Mouse (Mus musculus) megakaryocyte, adult 5-6 weeks (primary cell): ENCODE measurements around the gene Gm17268. TPM values are rescaled to one million over a fixed set of nuclear protein-coding genes. Genes with fewer than 3 reads are reported as not detected.

Experiments used
- ATAC-seq: 2 replicates; pipeline ENCODE4 v1.8.0; 2016; ENCODE audit warnings: mild to moderate bottlenecking, inconsistent platforms; ENCODE audit not compliant: poor library complexity, severe bottlenecking
- total RNA-seq, 2 experiments: library from RNA; stranded (forward) in 1 of 2; stranded (reverse) in 1 of 2; fragments of 153-499, 151-499 nt in 1 of 2; fragments of 221-1000, 200-1000 nt in 1 of 2; gene quantifications; 2 replicates each; pipeline versions ENCODE4 v1.2.3 to v1.2.4; 2015 to 2017

Gene Gm17268
- total RNA-seq (2015) = not detected in 2 replicates
- total RNA-seq (2017) = not detected in 2 replicates

DNA sequence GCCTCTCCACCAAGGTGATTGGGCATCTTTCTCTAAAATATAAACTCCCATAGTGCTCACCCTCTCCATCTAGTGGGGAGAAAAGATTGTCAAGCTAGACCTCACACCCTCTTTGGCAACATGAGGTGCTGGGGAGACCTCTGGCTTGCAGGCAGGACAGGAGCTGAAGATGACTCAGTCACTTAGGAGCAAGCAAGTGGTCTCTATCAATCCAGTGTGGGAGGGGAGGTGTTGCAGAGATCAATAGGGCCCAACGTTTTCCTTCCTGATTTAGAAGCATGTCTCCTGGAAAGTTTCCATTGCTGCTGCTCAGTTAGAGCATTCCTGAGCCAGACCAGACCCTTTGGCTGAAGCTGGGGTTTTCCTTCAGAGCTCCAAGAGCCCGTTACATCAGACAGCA lies at the start of gene Gm17268:
Gene Gm17268 (minus strand): TSS at position 28 of the 400 bp plus-strand sequence.
- ATAC-seq = no peak

DNA sequence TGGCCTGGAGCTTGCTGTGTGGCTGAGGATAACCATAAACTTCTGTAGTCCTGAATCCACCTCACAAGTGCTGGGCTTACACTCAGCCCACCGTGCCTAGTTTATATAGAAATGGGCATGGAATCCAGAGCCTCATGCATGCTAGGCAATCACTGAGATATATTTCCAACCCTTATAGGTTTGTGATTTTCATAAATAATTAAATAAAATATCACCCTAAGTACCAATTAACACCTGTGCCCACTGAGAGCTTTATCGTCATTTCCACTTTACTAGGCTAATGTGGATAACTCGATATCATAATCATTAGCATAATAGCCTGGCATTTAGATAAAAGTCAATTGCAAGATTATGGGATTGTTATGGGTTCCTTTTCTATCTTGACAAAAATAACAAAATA lies 46.0 kb upstream of the Gm17268 start:
- ATAC-seq = no peak

DNA sequence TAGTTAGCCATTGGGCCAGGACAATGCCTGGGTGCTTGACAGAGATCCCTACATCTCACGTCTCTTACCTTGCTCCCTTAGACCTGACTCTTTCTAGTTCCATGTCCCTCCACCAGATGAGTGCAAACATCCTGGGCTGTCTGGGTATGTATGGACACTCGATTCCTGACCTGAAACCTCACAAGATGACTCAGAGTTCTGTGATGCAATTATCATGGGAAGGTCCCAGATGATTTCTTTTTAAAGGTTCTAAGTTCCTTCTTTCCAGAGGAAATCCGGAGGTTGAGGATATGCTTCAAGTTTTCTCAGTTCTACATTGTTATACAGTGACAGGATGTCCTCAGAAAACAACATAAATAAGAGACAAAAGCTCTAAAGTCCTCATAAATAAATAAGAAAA lies 42.5 kb upstream of the Gm17268 start:
- no peak for ATAC-seq

DNA sequence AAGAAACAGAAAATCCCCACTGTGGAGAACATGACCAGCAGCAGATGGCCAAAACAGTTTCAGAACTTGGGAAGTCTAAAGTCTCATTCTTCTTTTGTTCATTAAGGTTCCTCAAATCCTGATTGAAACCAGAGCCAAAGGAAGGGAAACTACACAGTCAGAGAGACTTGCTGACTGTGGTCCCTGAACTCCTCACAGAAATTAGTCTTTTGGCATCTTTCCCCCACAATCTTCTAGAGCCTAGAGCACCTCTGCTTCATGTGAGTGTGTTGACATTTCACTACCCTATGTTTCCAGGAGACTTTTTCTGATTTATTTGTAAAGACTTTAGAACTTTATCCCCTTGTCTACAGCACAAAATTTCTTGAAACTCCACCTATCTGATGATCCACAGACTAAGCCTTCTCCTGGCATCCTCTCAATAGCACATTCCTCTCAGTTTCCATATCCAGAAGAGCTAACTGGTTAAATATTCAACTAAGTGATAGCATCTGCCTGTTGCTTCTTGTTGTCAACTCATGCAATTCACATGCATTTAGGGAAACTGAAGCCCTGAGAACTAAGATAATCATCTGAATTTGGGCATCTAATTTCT lies 39.9 kb upstream of the Gm17268 start:
- peak; percentile 43 for ATAC-seq

DNA sequence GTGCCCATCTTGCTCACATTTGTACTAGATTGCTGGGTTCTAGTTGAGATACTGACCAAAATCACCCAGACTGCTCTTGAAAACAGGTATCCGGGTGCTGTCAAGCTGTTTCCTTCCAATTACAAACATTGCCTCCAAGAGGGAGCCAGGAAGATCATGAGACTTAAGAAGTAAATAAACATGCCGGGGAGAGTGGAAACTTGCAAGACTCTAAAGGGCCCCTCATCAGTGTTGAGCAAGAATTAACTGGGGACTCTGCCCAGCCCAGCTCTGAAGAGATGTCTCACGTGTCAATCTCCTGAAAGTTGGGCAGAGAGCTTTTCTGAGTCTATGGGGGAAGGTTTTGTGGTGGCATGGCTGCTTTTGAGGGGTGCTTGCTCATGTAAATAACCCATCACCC lies 38.7 kb upstream of the Gm17268 start:
- no peak for ATAC-seq

DNA sequence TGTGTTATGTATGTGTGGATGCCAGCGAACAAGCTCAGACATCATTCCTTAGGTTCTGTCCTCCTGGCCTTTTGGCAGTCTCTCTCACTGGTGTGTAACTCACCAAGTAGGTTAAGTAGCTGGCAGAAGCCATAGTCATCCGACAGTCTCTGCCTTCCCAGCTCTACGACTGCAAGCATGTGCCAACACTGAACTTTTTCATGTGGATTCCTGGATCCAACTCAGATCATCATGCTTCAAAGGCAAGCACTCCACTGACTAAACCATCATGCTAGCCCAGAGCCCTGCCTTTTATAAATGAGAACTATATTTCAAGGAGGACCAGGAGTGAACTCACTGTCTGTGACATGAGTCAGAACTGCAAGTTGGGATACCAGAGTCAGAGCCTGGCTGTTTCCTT lies 35.3 kb upstream of the Gm17268 start:
- no peak for ATAC-seq

DNA sequence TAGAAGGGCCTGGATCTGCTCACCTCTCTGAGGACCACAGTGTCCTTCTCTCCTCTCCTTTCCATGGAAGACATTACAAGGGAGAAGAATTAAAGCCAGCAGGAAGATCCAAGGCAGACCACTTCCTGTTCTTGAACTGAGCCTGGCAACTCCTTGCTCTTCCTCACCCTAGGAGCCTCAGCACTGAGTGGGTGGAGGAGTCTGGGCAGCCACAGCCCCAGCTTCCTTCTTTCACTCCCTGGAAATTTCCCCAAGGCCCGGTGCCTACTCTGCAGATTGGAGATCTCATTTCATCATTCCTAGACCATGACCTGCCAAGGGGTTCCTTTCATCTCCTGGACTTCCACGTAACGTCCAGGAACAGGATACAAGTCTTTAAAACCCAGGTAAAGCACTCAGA lies 34.6 kb upstream of the Gm17268 start:
- ATAC-seq = peak; percentile 63

DNA sequence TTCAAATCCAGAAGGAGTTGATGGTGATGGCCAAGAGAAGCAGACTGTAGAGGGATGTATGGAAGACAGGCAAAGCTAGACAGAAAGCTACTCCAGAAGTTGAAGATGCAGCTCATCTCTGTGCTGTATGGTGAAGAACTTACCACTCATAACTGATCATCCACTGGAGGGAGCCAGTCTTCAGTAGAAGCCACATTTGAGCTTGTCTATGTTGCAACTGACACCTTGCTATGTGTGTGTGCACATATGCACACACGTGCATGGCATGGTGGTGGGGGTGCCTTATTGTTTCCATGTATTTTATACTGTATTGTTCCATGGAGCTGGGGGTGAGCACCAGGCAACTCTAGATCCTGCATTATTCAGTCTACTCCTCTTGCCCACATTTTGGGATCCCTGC lies 34.0 kb upstream of the Gm17268 start:
- peak; percentile 35; the same call in 1 of the 2 replicates for ATAC-seq

DNA sequence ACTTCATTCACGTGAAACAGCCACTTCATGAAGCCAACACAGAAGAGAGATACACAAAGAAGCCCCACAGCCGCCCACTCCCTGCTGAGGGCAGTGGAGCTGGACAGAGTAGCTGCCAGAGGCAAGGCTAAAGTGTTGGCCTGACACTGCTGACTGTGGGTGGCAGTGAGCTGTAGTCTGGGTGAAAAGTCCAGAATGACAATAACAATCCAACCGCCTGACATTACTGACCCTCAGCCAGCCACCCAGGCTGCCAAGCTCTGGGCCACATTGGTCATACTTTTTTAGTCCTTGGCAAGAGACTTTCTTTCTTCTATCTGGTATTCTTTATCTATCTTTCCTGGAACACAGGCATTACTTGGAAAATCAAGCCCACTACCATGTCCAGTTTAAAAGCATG lies 32.7 kb upstream of the Gm17268 start:
- ATAC-seq = no peak

DNA sequence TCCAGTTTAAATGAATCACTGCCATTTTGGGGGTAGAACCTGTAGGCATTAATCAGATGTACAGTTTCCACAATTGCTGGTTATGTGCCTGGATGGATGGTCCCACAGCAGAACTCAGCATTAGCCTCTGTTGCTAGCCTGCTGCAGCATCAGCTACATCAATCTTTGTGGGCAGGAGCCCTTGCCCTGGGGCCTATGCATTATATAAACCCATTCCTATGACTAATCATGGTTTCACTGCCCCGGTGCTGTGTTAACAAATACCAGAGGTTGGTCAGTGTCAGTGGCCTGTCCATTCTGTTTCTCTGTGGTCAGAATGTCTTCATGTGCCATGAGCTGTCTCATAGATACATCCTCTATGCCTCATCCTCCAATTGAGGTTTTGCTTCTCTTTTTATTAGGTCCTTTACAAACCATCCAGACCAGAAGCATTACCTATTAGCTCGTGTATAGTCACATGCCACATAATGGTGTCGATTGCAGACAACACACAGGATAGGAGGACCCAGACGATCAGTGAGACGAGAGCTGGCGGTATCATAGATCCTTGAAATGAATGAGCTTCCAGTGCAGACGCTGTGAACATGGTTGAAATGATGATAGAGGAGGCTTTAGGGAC lies 28.7 kb upstream of the Gm17268 start:
- ATAC-seq = no peak

DNA sequence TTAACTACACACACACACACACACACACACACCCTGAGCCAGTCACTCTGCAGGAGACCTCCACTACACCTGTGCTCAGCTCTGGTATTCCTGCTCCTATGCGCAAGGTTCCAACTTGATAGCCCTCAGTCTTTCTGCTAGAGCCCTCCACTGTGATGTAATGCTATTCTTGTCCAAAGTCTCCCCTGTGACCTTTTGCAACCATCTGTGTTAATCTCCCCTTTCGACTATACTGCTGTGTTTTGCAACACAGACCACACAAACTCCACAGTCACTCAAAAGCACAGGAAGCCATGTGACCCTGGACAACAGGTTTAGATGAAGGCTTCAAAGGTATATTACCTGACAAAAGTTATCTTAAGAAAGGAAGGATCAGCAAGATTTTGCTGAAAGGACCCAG lies 25.1 kb upstream of the Gm17268 start:
- ATAC-seq = no peak

DNA sequence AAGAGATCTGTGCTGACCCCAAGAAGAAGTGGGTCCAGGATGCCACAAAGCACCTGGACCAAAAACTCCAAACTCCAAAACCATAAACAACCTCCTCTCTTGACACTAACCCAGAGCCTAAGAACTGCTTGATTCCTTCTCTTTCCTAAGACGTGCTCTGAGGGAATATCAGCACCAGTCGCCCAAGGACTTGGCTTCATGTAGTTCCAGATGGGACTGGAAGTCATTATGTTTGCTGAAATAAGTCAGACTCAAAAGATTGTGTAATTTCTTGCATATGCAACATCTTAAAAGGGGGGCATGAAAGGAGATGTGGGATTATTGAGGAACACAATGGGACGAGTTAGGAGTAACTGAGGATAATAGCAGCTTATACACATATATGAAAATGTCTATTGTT lies 23.9 kb upstream of the Gm17268 start:
- ATAC-seq = no peak

DNA sequence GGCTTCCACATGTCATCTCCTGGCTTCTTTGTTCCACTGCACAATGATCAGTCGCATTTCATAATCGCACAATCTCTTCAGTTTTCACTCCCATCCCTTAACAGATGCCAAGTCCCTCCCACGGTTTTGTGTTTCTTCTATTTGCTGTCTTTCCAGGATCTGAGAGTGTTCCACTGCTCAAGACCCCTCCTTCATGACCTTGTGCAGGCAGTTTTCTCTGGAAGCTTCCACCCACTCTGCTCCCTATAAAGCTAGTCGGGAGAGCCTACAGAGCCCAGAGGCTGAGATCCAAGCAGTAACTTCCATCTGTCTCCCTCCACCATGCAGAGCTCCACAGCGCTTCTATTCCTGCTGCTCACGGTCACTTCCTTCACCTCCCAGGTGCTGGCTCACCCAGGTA lies 19.3 kb upstream of the Gm17268 start, which contains the start of gene Ccl11:
Gene Ccl11 (plus strand): TSS at position 178 of the 400 bp plus-strand sequence.
- ATAC-seq = no peak

DNA sequence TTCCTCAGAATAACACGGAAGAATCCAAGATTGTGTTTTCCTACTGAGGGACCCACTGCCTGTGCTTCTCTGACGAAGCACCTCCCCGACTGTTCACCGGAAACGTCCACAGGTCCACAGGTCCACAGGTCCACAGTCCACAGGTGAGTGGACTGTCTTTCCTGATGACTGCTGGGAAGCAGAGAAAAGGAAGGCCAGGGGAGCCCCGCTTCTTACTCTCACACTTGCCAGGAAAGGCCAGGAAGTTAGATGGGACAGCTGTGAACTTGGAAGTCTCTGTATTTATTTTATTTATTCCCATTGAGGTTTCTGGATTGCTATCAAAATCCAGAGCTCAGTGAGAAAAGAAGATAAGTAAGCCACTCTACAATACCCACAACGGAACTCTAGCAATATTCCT lies 15.5 kb upstream of the Gm17268 start:
- ATAC-seq = no peak

DNA sequence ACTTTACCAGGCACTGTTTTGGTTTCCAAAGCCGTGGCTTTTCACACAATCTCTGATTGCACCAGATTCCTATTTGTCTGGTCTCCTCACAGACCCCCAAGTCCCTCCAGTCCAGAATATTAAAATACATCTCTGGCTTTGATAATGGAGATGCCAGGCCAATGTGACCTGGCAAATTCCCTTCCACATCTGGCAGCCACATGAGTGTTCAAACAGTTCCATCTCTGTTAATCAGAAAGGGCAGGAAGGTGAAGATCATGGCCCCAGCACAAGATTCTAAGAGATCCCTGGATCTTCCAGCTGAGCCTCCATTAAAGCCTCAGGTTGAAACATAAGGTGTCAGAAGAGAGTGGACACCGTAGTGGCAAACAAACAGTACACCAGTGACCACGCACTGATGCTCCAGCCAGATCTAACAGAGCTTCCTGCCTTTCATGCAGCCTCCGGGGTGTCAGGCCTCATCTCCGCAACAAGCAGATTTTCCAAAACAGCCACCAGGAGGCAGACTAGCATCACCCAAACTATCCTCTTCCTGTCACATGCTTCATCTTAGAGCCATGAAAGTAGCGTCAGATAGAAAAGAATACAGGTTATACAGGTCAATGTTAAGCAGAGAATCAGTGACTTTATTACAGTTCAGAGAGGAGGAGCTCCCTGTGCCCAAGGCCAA lies 9.5 kb upstream of the Gm17268 start:
- ATAC-seq = peak; percentile 69

DNA sequence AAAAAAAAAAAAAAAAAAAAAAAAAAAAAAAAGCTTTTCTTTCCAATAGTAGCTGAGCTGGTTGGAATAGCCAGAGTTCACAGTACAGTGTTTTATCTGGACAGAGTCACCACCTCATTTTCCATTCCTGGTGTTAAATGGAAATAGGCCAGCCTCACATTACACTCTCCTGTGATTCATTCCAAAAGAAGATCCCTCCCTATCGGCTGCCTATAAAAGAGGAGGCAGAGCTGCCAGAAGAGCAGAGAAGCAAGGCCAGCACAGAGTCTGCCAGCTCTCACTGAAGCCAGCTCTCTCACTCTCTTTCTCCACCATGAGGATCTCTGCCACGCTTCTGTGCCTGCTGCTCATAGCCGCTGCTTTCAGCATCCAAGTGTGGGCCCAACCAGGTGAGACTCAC lies 7.1 kb upstream of the Gm17268 start, which contains the start of gene Ccl7:
Gene Ccl7 (plus strand): TSS at position 242 of the 400 bp plus-strand sequence.
- no peak for ATAC-seq

DNA sequence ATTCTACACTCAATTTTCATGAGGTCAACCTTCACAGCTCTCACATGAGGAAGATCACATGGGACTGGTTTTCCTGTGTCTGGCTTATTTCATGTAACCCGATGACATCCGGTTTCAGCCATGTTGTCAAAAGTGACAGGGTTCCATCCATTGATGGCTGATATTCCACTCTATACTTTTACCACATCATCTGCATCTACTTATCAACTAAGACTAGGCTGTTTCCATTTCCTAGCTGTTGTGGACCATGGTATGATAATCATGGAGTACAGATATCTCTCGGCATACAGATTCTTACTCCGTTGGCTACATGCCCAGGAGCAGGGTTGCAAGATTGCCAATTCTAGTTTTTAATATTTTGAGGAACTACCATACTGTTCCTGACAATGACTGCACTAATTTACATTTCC lies 3.3 kb upstream of the Gm17268 start:
- peak; percentile 52 for ATAC-seq

DNA sequence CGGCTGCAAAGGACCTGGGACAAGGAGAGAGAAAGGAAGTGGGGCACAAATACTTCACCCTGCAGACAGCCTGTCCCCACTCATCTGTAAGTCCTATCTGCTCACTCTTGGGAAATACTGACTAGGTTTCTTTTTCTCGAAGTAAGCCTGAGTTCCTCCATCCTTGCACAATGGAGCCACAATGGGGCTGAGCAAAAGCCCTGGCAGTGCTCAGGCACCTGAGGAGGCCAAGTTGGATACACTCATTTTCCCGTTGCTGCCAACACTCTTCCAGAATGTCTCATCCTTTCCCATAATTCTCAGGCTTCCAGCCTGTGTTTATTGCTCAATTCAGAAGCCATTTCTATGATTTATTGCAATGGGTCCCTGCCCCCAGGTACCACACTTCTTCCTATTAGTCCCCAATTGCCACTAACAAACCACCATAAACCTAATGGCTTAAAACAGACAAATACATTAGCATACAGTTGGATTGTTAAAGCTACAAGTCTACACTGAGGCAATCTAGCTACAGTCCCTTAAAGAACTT lies 834 bp upstream of the Gm17268 start:
- peak; percentile 25; the same call in 1 of the 2 replicates for ATAC-seq

DNA sequence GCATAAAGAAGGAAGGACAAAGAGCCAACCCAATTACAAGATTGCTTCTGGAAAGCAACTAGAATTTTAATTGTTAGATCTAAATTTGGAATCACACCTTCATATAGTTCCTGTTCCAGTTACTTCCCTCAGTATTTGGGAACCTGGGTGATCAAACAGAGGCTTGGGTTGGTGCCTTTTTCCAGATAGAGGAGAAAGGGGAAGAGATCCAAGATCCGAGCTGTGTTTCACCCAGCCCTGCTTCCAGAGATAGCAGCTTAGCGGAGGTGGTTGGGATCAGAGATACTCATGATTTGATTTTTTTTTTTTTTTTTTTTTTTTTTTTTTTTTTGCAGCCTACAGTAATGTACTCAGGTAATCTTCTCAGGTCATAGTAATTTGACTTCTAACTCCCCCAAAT lies 2.5 kb downstream of the Gm17268 start:
- ATAC-seq = no peak

DNA sequence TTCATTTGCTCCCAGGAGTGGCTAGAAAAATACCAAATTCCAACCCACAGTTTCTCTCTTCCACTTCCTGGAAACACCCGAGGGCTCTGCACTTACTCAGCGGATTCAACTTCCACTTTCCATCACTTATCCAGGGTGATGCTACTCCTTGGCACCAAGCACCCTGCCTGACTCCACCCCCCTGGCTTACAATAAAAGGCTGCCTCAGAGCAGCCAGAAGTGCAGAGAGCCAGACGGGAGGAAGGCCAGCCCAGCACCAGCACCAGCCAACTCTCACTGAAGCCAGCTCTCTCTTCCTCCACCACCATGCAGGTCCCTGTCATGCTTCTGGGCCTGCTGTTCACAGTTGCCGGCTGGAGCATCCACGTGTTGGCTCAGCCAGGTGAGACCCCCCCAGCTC lies 3.0 kb downstream of the Gm17268 start, which contains the start of gene Ccl2:
Gene Ccl2 (plus strand): TSS at position 216 of the 400 bp plus-strand sequence.
- ATAC-seq = peak; percentile 93

DNA sequence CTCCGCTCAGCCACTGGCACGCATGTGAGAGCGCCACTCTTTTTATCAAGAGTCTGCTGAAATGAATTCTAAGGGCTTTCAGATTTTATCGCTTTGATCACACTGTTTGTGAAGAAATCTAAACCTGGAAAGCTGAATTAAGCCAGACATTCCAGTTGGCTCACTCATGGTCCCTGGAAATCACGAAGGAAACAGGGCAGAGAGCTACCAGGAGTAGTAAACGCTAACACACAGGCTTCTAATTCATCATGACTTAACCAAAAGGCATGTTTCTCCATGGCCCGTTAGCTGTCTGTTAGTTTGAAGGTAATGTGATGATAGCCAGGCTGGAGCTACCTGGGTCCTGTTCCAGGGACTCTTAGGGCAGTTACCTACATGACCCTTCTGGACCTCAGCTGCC lies 3.9 kb downstream of the Gm17268 start:
- no peak for ATAC-seq
